Mouse (Mus musculus): Measurements from ENCODE around the gene Slc25a51. TPM values are rescaled to one million over a fixed set of nuclear protein-coding genes. Genes with fewer than 3 reads are reported as not detected.

Gene Slc25a51
- total RNA-seq, 2 experiments from 2014 or later, result 141 to 144 TPM

- H3K27ac ChIP-seq, result no peak overlapping the region
- no peak for TF ChIP-seq CTCF (conservative IDR thresholded peaks at IDR 0.05)
- no peak overlapping the region for H3K4me3 ChIP-seq
- no peak for DNase-seq (ENCODE audit: low spot score in 2 of 2)
Observed at GRCm38 (mm10) chr4:45376573-45376972, 32.0 kb downstream of the Slc25a51 start.

GRCm38 (mm10) chr4:45374879-45375278 lies 33.7 kb downstream of the Slc25a51 start:
- DNase-seq (ENCODE audit: low spot score in 2 of 2), result no peak
- H3K27ac ChIP-seq, result no peak overlapping the region
- no peak for TF ChIP-seq CTCF (conservative IDR thresholded peaks at IDR 0.05)
- no peak overlapping the region for H3K4me3 ChIP-seq

- TF ChIP-seq CTCF (conservative IDR thresholded peaks at IDR 0.05), result no peak
- no peak for DNase-seq (ENCODE audit: low spot score in 2 of 2)
- Histone ChIP-seq H3K4me3 (no peak overlapping the region), H3K27ac (no peak overlapping the region)
Observed at GRCm38 (mm10) chr4:45371261-45371660, 37.3 kb downstream of the Slc25a51 start.

- TF ChIP-seq CTCF (conservative IDR thresholded peaks at IDR 0.05), result no peak
- H3K27ac ChIP-seq, result no peak overlapping the region
- DNase-seq (ENCODE audit: low spot score in 2 of 2), result no peak
- no peak overlapping the region for H3K4me3 ChIP-seq
Observed at GRCm38 (mm10) chr4:45356653-45357052, 51.9 kb downstream of the Slc25a51 start.

Small RNA genes lying within 50 kb of the gene (microRNA-seq; reads per million reads assigned to microRNA genes)
- gene Gm25692, result 0 reads per million in 2 experiments

Other genes with a start within 250 kb of the Slc25a51 start
- gene Frmpd1, start 223.9 kb downstream of the Slc25a51 start, total RNA-seq (2021), result 10 to 100 TPM; 15.7 to 16.4 TPM
- gene Trmt10b, start 111.6 kb downstream of the Slc25a51 start, total RNA-seq (2021), result 10 to 100 TPM; 13.8 to 16.1 TPM
- 10 to 100 TPM; 16.1 to 16.9 TPM for gene Dcaf10, start 66.7 kb downstream of the Slc25a51 start, total RNA-seq (2021)
- gene Exosc3, start 66.0 kb downstream of the Slc25a51 start, total RNA-seq (2021), result 10 to 100 TPM; 15.3 to 15.7 TPM
- gene Shb, start 123.7 kb upstream of the Slc25a51 start, total RNA-seq (2021), result 10 to 100 TPM; 14.1 to 18.8 TPM